ENCODE assay signal across 8 mouse cellular contexts in genomic region chr6:30551644-30552580, GRCm38 (mm10). TPM values are rescaled to one million over a fixed set of nuclear protein-coding genes. Genes with fewer than 3 reads are reported as not detected.
DNase-seq lines count a peak whose midpoint lies in the region; ATAC-seq and TF ChIP-seq lines count a peak whose summit lies in the region.

No protein-coding gene starts in this region.

- H3K4me3 ChIP-seq in forebrain, postnatal 0 days (ENCODE audit: low read depth, low read length) = peak overlapping the region; percentile 29
- peak overlapping the region; percentile 19; the same call in 1 of the 2 replicates for H3K4me3 ChIP-seq in midbrain, embryonic 11.5 days (ENCODE audit: low read depth, low read length)

- peaks cover 32% of the 10 kb centered on the region for H3K4me1 ChIP-seq in forebrain, postnatal 0 days (ENCODE audit: insufficient read depth)
- H3K4me1 ChIP-seq in midbrain, embryonic 11.5 days (ENCODE audit: control insufficient read depth, insufficient read depth, low read length) = peaks cover 39% of the 10 kb centered on the region

- peak overlapping the region; percentile 64 for H3K9ac ChIP-seq in forebrain, postnatal 0 days
- H3K9ac ChIP-seq in midbrain, embryonic 11.5 days (ENCODE audit: low read length) = peak overlapping the region; percentile 57; the same call in 1 of the 2 replicates

- no peaks in the 10 kb centered on the region for H3K9me3 ChIP-seq in forebrain, postnatal 0 days (ENCODE audit: low read length)
- H3K9me3 ChIP-seq in midbrain, embryonic 11.5 days (ENCODE audit: control insufficient read depth, low read length) = no peaks in the 10 kb centered on the region

- peak overlapping the region; percentile 64 for H3K4me2 ChIP-seq in forebrain, postnatal 0 days (ENCODE audit: low read depth)
- peak overlapping the region; percentile 42 for H3K4me2 ChIP-seq in midbrain, embryonic 11.5 days

- peak; percentile 87 for ATAC-seq in forebrain, postnatal 0 days
- peak; percentile 63 for ATAC-seq in midbrain, embryonic 11.5 days (ENCODE audit: low FRiP score)
- ATAC-seq in inflammation-experienced regulatory T-cells, adult 6 months = no peak

- peak overlapping the region; percentile 84 for H3K27ac ChIP-seq in forebrain, postnatal 0 days (ENCODE audit: low read depth, low read length)
- peak overlapping the region; percentile 91 for H3K27ac ChIP-seq in midbrain, embryonic 11.5 days (ENCODE audit: low read depth, low read length)

- H3K27me3 ChIP-seq in forebrain, postnatal 0 days (ENCODE audit: insufficient read depth, low read length) = no peaks in the 10 kb centered on the region
- H3K27me3 ChIP-seq in midbrain, embryonic 11.5 days (ENCODE audit: control insufficient read depth, insufficient read depth, low read length) = no peaks in the 10 kb centered on the region

- DNase-seq in left cerebral cortex, postnatal 4 days = peak; percentile 62
- DNase-seq in left cerebral cortex, adult 9 months (ENCODE audit: low spot score in 2 of 2) = no peak
- peak; percentile 55 to 67 for DNase-seq in cerebellum, postnatal 25 days
- DNase-seq in forebrain, postnatal 0 days = peak; percentile 85
- DNase-seq in midbrain, embryonic 11.5 days (ENCODE audit: low spot score, missing footprints) = peak; percentile 96
- no peak for DNase-seq in frontal cortex, postnatal 36 days (ENCODE audit: low spot score in 2 of 2)
- no peak for DNase-seq in thymus, adult 18-20 months

- H3K36me3 ChIP-seq in forebrain, postnatal 0 days (ENCODE audit: insufficient read depth) = no peaks in the 10 kb centered on the region
- H3K36me3 ChIP-seq in midbrain, embryonic 11.5 days (ENCODE audit: control insufficient read depth, insufficient read depth, low read length) = no peaks in the 10 kb centered on the region

- peak; percentile 55 for TF ChIP-seq CTCF in forebrain, postnatal 0 days (IDR thresholded peaks at IDR 0.05; ENCODE audit: low read depth)

- intact Hi-C loops in left cerebral cortex, postnatal 4 days (cut with DNase I) = no loop called here

- WGBS in forebrain, postnatal 0 days = 14% methylated on average over 23 of the region's 23 CpGs
- WGBS in midbrain, embryonic 11.5 days = 14% methylated on average over 23 of the region's 23 CpGs

RNA-seq across cellular contexts. Expression of gene Cpa2, which starts 10.5 kb away (rescaled TPM):
- 1 to 10 TPM; 4.2 to 4.7 TPM for total RNA-seq in left cerebral cortex, postnatal 4 days (2021)
- total RNA-seq in forebrain, postnatal 0 days (2014; rRNA removed) = 6.8 and 10.0 TPM in 2 replicates
- polyA plus RNA-seq in forebrain, postnatal 0 days (2015; fragmentation: Nextera tagmentation; extraction: Ambion mirVana) = 16.6 and 17.1 TPM in 2 replicates
- 13.0 and 15.5 TPM in 2 replicates for polyA plus RNA-seq in midbrain, embryonic 11.5 days (2014; fragmentation: Nextera tagmentation; extraction: Ambion mirVana)
- under 1 TPM in 1 of 3 experiments, not detected in 2; 0.71 TPM for polyA plus RNA-seq in inflammation-experienced regulatory T-cells, adult 6 months (2017; shearing (Covaris generic))

RNA-seq across cellular contexts. Expression of gene Cpa4, which starts 16.3 kb away (rescaled TPM):
- total RNA-seq in left cerebral cortex, postnatal 4 days (2021) = under 1 TPM in 1 of 2 experiments, not detected in 1; 0.24 TPM
- 0.23 and 0.38 TPM in 2 replicates for total RNA-seq in forebrain, postnatal 0 days (2014; rRNA removed)
- polyA plus RNA-seq in forebrain, postnatal 0 days (2015; fragmentation: Nextera tagmentation; extraction: Ambion mirVana) = 0.58 and 0.88 TPM in 2 replicates
- 2.1 and 2.2 TPM in 2 replicates for polyA plus RNA-seq in midbrain, embryonic 11.5 days (2014; fragmentation: Nextera tagmentation; extraction: Ambion mirVana)
- not detected for polyA plus RNA-seq in inflammation-experienced regulatory T-cells, adult 6 months (2017; shearing (Covaris generic))

RNA-seq across cellular contexts. Expression of gene Ssmem1, which starts 42.3 kb away (rescaled TPM):
- total RNA-seq in left cerebral cortex, postnatal 4 days (2021) = 1 to 10 TPM in 1 of 2 experiments, under 1 TPM in 1; 0.56 to 1.2 TPM
- total RNA-seq in forebrain, postnatal 0 days (2014; rRNA removed) = 0.95 and 1.4 TPM in 2 replicates
- polyA plus RNA-seq in forebrain, postnatal 0 days (2015; fragmentation: Nextera tagmentation; extraction: Ambion mirVana) = 0.29 TPM in 1 of 2 replicates, not detected in the other
- 0.49 and 0.68 TPM in 2 replicates for polyA plus RNA-seq in midbrain, embryonic 11.5 days (2014; fragmentation: Nextera tagmentation; extraction: Ambion mirVana)
- not detected for polyA plus RNA-seq in inflammation-experienced regulatory T-cells, adult 6 months (2017; shearing (Covaris generic))

RNA-seq across cellular contexts. Expression of gene Tmem209, which starts 42.3 kb away (rescaled TPM):
- total RNA-seq in left cerebral cortex, postnatal 4 days (2021) = 10 to 100 TPM; 17.7 to 19.7 TPM
- 44.4 and 49.8 TPM in 2 replicates for total RNA-seq in forebrain, postnatal 0 days (2014; rRNA removed)
- 19.7 and 24.2 TPM in 2 replicates for polyA plus RNA-seq in forebrain, postnatal 0 days (2015; fragmentation: Nextera tagmentation; extraction: Ambion mirVana)
- polyA plus RNA-seq in midbrain, embryonic 11.5 days (2014; fragmentation: Nextera tagmentation; extraction: Ambion mirVana) = 46.0 and 58.1 TPM in 2 replicates
- 10 to 100 TPM; 56.2 to 68.8 (median 61.0) TPM for polyA plus RNA-seq in inflammation-experienced regulatory T-cells, adult 6 months (2017; shearing (Covaris generic))

RNA-seq across cellular contexts. Expression of gene Cpa5, which starts 58.9 kb away (rescaled TPM):
- not detected for total RNA-seq in left cerebral cortex, postnatal 4 days (2021)
- total RNA-seq in forebrain, postnatal 0 days (2014; rRNA removed) = not detected in 2 replicates
- 0.11 TPM in 1 of 2 replicates, not detected in the other for polyA plus RNA-seq in forebrain, postnatal 0 days (2015; fragmentation: Nextera tagmentation; extraction: Ambion mirVana)
- polyA plus RNA-seq in midbrain, embryonic 11.5 days (2014; fragmentation: Nextera tagmentation; extraction: Ambion mirVana) = 0.25 and 0.46 TPM in 2 replicates
- not detected for polyA plus RNA-seq in inflammation-experienced regulatory T-cells, adult 6 months (2017; shearing (Covaris generic))

Comparison
In these comparisons a context has a peak if more than half of its experiments do, and no peak if none do; other contexts are left out.
1. DNase-seq: peak in left cerebral cortex, postnatal 4 days (single experiment), cerebellum, postnatal 25 days (2 of 2), forebrain, postnatal 0 days (single experiment) and midbrain, embryonic 11.5 days (single experiment); none in left cerebral cortex, adult 9 months (0 of 2), frontal cortex, postnatal 36 days (0 of 2) and thymus, adult 18-20 months (0 of 2).